Comparison of ENCODE assay signal across 20 mouse cellular contexts in genomic region chr1:63032929-63033328, GRCm38 (mm10).
DNase-seq lines count a peak whose midpoint lies in the region; ATAC-seq and TF ChIP-seq lines count a peak whose summit lies in the region.
"Had no signal": no experiment of that assay in that cellular context is flagged by ENCODE, and none has a peak within 500 bp of the region (broad histone marks: within the 10 kb centered on the region; RNA-seq: fewer than 3 reads in every experiment).

No protein-coding gene starts in this region.

- POLR2A ChIA-PET in Patski (lab: Charles Lee) = no interaction called here

- no peak overlapping the region for H3K27ac ChIP-seq in lung, postnatal 0 days (ENCODE audit: low read length)
- H3K27ac ChIP-seq: embryonic facial prominence, embryonic 12.5 days; forebrain, embryonic 12.5 days; heart, embryonic 10.5 days had no signal

- in situ Hi-C loops in Patski (cut with MboI; ENCODE audit: low pct_unique_long_range_greater_than_20kb) = no loop called here

- no peaks in the 10 kb centered on the region for H3K27me3 ChIP-seq in Patski
- H3K27me3 ChIP-seq in lung, postnatal 0 days (replicated peaks; ENCODE audit: insufficient read depth, low read length) = no peaks in the 10 kb centered on the region
- H3K27me3 ChIP-seq: embryonic facial prominence, embryonic 12.5 days; forebrain, embryonic 12.5 days had no signal

- peak; percentile 63 for TF ChIP-seq EP300 in lung, postnatal 0 days (IDR thresholded peaks at IDR 0.05)

- WGBS in lung, postnatal 0 days = 64% methylated on average over 3 of the region's 3 CpGs

- no peak overlapping the region for H3K4me2 ChIP-seq in lung, postnatal 0 days (replicated peaks; ENCODE audit: low read depth, low read length)
- H3K4me2 ChIP-seq: embryonic facial prominence, embryonic 12.5 days; forebrain, embryonic 12.5 days had no signal

- no peak for TF ChIP-seq CTCF in Patski (IDR thresholded peaks at IDR 0.05)
- TF ChIP-seq CTCF in lung, postnatal 0 days (IDR thresholded peaks at IDR 0.05) = no peak

- no peaks in the 10 kb centered on the region for H3K9me3 ChIP-seq in lung, postnatal 0 days (ENCODE audit: low read length)
- H3K9me3 ChIP-seq: forebrain, embryonic 12.5 days; heart, embryonic 10.5 days had no signal

- H3K4me3 ChIP-seq in lung, postnatal 0 days (ENCODE audit: low read depth, low read length) = no peak overlapping the region
- H3K4me3 ChIP-seq: embryonic facial prominence, embryonic 12.5 days; forebrain, embryonic 12.5 days; heart, embryonic 10.5 days had no signal

- H3K36me3 ChIP-seq in lung, postnatal 0 days (ENCODE audit: insufficient read depth, low read length) = no peaks in the 10 kb centered on the region
- H3K36me3 ChIP-seq: embryonic facial prominence, embryonic 12.5 days; forebrain, embryonic 12.5 days; heart, embryonic 10.5 days had no signal

- no peak overlapping the region for H3K9ac ChIP-seq in lung, postnatal 0 days (replicated peaks; ENCODE audit: low read depth)
- H3K9ac ChIP-seq: embryonic facial prominence, embryonic 12.5 days; forebrain, embryonic 12.5 days had no signal

- no peaks in the 10 kb centered on the region for H3K4me1 ChIP-seq in lung, postnatal 0 days (ENCODE audit: insufficient read depth, low read depth, low read length)
- H3K4me1 ChIP-seq: embryonic facial prominence, embryonic 12.5 days; forebrain, embryonic 12.5 days had no signal

- CTCF ChIA-PET in Patski (lab: Charles Lee) = interaction anchor here (1.0 kb wide), 1 partner anchor 16 kb away, joined by 4 read pairs; no protein-coding TSS in a partner anchor

- DNase-seq in NIH3T3 (ENCODE audit: low read depth) = peak; percentile 79
- DNase-seq in Patski (ENCODE audit: low read depth, low spot score) = peak; percentile 94
- DNase-seq in lung, postnatal 0 days (ENCODE audit: low spot score) = peak; percentile 88
- DNase-seq in lung, postnatal 36 days = peak; percentile 60
- DNase-seq in thymus, postnatal 0 days (ENCODE audit: low spot score) = no peak
- DNase-seq in spleen, adult 12 weeks (ENCODE audit: low spot score) = no peak
- DNase-seq: adrenal gland, postnatal 10 days; cerebellum, adult 11-12 months; cerebellum, adult 9-10 months; cerebellum, postnatal 25 days; gastrocnemius, postnatal 10 days; heart, adult 18-20 months; heart, postnatal 10 days; heart, postnatal 4 days had no signal

- ATAC-seq in Patski = peak; percentile 93
- ATAC-seq in lung, postnatal 0 days = peak; percentile 97
- no peak for ATAC-seq in cerebellum, adult (ENCODE audit: insufficient number of reproducible peaks, low FRiP score, low TSS enrichment)
- no peak for ATAC-seq in inflammation-experienced regulatory T-cells, adult 6 months
- ATAC-seq: forebrain, embryonic 16.5 days had no signal

Comparison
In these comparisons a context has a peak if more than half of its experiments do, and no peak if none do; other contexts are left out.
1. DNase-seq: peak in NIH3T3 (single experiment), Patski (single experiment), lung, postnatal 0 days (single experiment) and lung, postnatal 36 days (single experiment); none in thymus, postnatal 0 days (single experiment) and spleen, adult 12 weeks (single experiment).
2. ATAC-seq: peak in Patski (single experiment) and lung, postnatal 0 days (single experiment); none in cerebellum, adult (single experiment) and inflammation-experienced regulatory T-cells, adult 6 months (single experiment).